Mouse (Mus musculus) small intestine, adult 2 months (tissue): ENCODE results near the gene Igfn1. TPM values are rescaled to one million over a fixed set of nuclear protein-coding genes. Genes with fewer than 3 reads are reported as not detected.

Source experiments
- H3K27ac ChIP-seq: fragments of 200-500 bp; 2 replicates; pipeline ENCODE4 v1.5.1; 2012; ENCODE audit warnings: low read depth, low read length, control low read depth, inconsistent platforms; ENCODE audit not compliant: insufficient read depth
- H3K27me3 ChIP-seq: fragments of 200-500 bp; 2 replicates; pipeline ENCODE4 v1.6.1; 2012; ENCODE audit warnings: mild to moderate bottlenecking, moderate library complexity, low read length, inconsistent platforms; ENCODE audit not compliant: control insufficient read depth, insufficient read depth
- H3K36me3 ChIP-seq: fragments of 200-500 bp; 2 replicates; pipeline ENCODE4 v1.6.1; 2012; ENCODE audit warnings: mild to moderate bottlenecking, low read length, control low read depth, inconsistent platforms; ENCODE audit not compliant: control insufficient read depth, insufficient read depth
- H3K4me1 ChIP-seq: fragments of 200-500 bp; 2 replicates; pipeline ENCODE4 v1.6.1; 2012; ENCODE audit warnings: low read length, inconsistent platforms, mixed read lengths; ENCODE audit not compliant: control insufficient read depth, insufficient read depth, insufficient read length
- H3K4me3 ChIP-seq: fragments of 200-500 bp; 2 replicates; pipeline ENCODE4 v1.5.1; 2012; ENCODE audit warnings: low read depth, mild to moderate bottlenecking, control low read depth, inconsistent platforms, low read length, moderate library complexity
- CTCF ChIP-seq: fragments of 200-500 bp; IDR thresholded peaks from 2 replicates; pipeline ENCODE4 v1.5.1; 2012; ENCODE audit warnings: low read depth, mild to moderate bottlenecking, control low read depth, inconsistent platforms, low read length, moderate library complexity, mixed read lengths; ENCODE audit not compliant: insufficient replicate concordance, insufficient read length; ENCODE audit errors: extremely low read depth
- POLR2A ChIP-seq: fragments of 200-500 bp; IDR thresholded peaks from 2 replicates; pipeline ENCODE4 v1.6.1; 2012; ENCODE audit warnings: low read depth, mild to moderate bottlenecking, control low read depth, inconsistent platforms, low read length, moderate library complexity
- WGBS: fragments of 180-500 bp; shearing (Covaris S2); methylation state at CpG from one replicate; pipeline ENCODE4 v1.1.7; 2018; 5-methylcytosine and 5-hydroxymethylcytosine counted together
- polyA plus RNA-seq: library from polyadenylated mRNA; depleted of rRNA; stranded (reverse); fragments of >200 nt; gene quantifications from 2 replicates; pipeline ENCODE4 v1.2.3, GENCODE M21; 2012

Gene Igfn1
- polyA plus RNA-seq, 1 experiment = 0.34 TPM

DNA sequence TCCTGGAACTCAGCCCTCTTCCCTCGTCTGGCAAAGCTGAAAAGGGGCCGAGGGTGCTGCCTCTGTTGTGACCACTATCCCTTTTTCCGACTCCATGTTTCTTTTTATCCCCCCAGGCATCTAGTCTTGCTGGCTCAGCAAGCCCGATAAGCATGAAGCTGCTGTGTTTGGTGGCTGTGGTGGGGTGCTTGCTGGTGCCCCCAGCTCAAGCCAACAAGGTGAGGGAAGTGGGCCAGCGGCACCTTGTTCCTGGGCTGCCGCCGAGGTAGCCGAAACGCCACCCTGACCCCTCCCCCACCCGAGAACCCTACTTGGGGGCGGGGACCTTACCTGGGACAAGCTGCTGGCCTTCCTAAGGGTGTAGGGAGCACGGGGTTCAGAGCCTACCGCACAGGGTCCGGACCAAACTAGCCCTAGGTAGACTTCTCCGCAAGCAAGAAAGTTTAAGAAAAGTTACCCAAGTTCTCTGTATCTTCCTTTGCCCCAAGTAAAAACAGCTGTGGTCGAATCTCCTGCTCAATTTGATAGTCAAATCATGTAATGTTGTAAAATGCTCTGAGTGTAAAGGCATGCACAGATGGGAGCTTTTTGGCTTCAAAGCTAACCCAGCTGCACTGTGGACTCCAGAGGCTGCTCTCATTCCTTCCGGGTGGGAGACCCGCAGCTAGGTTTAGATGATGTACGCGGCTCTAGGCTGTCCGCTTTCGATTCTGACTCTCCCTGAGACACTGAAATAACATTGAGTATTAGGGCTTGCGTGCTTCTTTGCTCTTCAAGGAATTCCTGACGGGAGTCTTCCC lies 12.4 kb upstream of the Igfn1 start:
- 10% methylated on average over 24 of the region's 24 CpGs for WGBS
- Histone ChIP-seq H3K27ac (no peak overlapping the region), H3K27me3 (0 out of 2 replicates have a peak, but pooled peaks cover under 1% of the 10 kb centered on the region)

DNA sequence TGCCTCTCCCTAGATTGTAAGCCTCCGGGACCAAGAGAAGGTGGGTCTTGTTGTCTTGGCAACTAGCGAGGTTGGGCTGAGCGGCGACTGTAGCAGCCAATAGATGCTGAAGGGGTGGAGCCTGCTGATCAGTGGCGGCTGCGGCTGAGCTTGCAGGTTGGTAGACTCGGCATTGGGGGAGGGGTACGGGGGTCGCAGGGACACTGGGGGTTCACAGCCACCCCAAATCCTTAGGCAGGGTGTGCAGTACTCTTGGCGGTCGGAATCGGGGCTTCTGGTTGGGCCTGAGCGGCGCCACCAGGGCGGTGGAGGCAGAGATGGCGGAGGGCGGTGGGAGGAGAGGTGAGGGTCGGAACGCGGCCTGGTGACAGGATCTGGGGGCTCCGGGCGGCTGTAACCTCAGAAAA lies 11.8 kb upstream of the Igfn1 start:
- no peaks in the 10 kb centered on the region for H3K36me3 ChIP-seq
- 1% methylated on average over 22 of the region's 22 CpGs for WGBS
- H3K27me3 ChIP-seq = peaks cover 4% of the 10 kb centered on the region; the same call in 1 of the 2 replicates
- H3K27ac ChIP-seq = no peak overlapping the region
- peaks cover 1% of the 10 kb centered on the region; the same call in 1 of the 2 replicates for H3K4me1 ChIP-seq
- no peak for TF ChIP-seq CTCF
- no peak for TF ChIP-seq POLR2A
- peak overlapping the region; percentile 87 for H3K4me3 ChIP-seq

More for the DNA sequence above, 12.4 kb upstream of the Igfn1 start:
- Histone ChIP-seq H3K4me3 (peak overlapping the region; percentile 87), H3K36me3 (no peaks in the 10 kb centered on the region), H3K4me1 (peaks cover 1% of the 10 kb centered on the region; the same call in 1 of the 2 replicates)
- TF ChIP-seq CTCF (no peak), POLR2A (no peak)

DNA sequence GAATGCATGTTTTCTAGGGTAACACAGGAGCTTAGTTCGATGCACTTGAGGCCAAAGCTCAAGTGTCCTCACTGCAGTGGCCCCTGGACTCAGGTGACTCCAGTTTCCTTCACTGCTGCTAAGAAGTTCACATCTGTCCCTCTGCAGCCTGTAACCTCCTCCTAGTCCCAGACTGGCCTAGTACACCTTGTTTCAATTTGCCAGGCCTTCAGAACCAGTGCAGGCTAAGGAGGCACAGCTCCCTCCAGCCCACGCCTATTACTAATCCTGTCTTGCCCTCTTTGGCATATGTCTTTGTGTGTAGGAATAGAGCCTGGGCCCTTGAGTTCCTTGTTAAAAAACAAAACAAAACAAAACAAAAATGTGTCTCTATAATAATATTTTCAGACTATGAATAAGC lies 11.2 kb upstream of the Igfn1 start:
- peaks cover 4% of the 10 kb centered on the region; the same call in 1 of the 2 replicates for H3K27me3 ChIP-seq
- TF ChIP-seq POLR2A (no peak), CTCF (no peak)
- H3K4me3 ChIP-seq = no peak overlapping the region
- WGBS = 74% methylated on average over 2 of the region's 2 CpGs
- H3K27ac ChIP-seq = no peak overlapping the region
- H3K36me3 ChIP-seq = no peaks in the 10 kb centered on the region
- H3K4me1 ChIP-seq = peaks cover 1% of the 10 kb centered on the region; the same call in 1 of the 2 replicates

DNA sequence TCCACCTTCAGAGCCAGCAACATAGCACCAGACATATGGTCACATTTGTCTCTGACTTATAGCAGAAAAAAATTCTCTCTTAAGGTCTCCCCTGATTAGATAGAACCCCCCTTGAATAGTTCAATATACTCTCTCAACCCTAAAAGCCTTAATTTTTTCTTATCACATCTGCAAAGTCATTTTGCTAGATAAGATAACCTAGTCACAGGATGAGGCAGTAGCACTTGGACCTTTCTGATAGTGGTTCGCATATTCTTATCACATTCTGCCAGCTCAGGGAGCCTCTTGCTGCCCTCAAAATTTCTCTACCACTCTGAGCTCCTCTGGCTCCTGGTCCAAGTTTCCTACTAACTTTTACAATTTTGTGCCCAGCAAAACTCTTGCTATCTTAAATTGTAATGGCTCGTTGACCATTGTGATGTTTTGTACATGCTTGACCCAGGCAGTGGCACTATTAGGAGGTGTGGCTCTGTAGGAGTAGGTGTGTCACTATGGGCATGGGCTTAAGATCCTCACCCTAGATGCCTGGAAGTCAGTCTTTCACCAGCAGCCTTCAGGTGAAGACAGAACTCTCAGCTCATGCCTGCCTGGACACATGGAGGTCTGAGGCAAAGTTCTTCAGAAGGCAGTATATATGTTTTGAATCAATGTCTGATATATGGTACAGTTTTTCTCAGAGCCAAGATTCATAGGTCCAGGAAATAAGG lies 8.8 kb upstream of the Igfn1 start:
- 31% methylated on average over 2 of the region's 2 CpGs for WGBS
- Histone ChIP-seq H3K4me1 (peaks cover 1% of the 10 kb centered on the region; the same call in 1 of the 2 replicates), H3K27me3 (peaks cover 4% of the 10 kb centered on the region; the same call in 1 of the 2 replicates), H3K4me3 (no peak overlapping the region), H3K27ac (no peak overlapping the region), H3K36me3 (no peaks in the 10 kb centered on the region)
- TF ChIP-seq POLR2A = no peak
- no peak for TF ChIP-seq CTCF

DNA sequence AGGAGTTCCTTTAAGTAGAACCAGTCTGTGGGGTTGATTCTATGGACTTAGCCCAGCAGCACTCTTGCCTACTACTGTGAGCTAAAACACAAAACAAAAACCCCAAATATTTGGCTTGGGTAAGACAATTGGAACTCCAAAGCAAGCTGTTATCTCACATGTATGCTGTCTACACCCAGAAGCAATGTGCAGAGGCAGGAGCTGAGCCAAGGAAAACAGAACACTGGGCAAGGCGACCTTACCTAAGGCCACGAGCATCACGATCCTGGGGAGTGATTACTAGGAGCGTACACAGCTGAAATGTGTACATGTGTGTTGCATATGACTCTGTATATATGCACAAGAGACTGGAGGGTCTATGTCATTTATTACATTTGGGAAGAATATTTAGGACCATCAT lies 7.4 kb upstream of the Igfn1 start:
- 46% methylated on average over 4 of the region's 4 CpGs for WGBS
- Histone ChIP-seq H3K27ac (no peak overlapping the region), H3K27me3 (peaks cover 4% of the 10 kb centered on the region), H3K4me1 (peaks cover 1% of the 10 kb centered on the region; the same call in 1 of the 2 replicates), H3K4me3 (no peak overlapping the region), H3K36me3 (no peaks in the 10 kb centered on the region)
- TF ChIP-seq CTCF (no peak), POLR2A (no peak)

DNA sequence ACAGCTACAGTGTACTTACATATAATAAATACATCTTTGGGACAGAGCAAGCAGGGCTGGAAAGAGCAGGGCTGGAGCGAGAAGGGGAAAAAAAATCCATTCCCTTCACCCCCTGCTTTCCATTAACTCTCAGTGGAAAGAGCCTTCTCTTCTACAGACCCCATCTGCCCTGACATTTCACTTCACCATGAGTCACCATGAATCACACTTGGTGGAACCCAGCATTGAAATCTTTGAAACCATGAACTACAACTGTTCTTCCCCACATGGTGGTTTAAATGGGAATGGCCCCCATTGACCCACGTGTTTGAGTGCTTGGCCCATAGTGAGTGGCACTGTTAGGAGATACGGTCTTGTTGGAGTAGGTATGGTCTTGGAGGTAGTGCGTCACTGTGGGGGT lies 4.1 kb upstream of the Igfn1 start:
- H3K4me1 ChIP-seq = peaks cover 3% of the 10 kb centered on the region; the same call in 1 of the 2 replicates
- H3K36me3 ChIP-seq = no peaks in the 10 kb centered on the region
- 92% methylated on average over 4 of the region's 4 CpGs for WGBS
- H3K27ac ChIP-seq = no peak overlapping the region
- H3K4me3 ChIP-seq = no peak overlapping the region
- TF ChIP-seq CTCF = no peak
- TF ChIP-seq POLR2A = no peak
- H3K27me3 ChIP-seq = peaks cover 8% of the 10 kb centered on the region

DNA sequence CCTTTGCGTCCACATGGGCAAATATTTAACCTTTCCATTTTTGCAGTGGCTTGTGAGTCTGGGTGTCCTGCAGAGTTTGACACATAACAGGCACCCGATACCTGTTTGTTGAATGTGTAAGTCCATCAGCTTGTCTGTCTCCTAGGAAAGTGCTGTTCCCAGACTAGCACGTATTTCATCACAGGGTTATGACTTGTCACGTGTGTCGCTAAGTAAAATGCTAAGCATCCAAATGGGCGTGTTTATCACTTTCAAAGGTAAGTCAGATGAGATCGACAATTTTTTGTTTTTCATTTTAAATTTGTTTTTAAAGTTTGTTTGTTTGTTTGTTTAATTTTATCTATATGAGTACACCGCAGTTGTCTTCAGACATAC lies 2.0 kb upstream of the Igfn1 start:
- Histone ChIP-seq H3K4me1 (peaks cover 3% of the 10 kb centered on the region; the same call in 1 of the 2 replicates), H3K4me3 (0 out of 2 replicates have a peak overlapping the region, but pooled peaks have one; percentile 65), H3K27ac (no peak overlapping the region), H3K27me3 (peaks cover 3% of the 10 kb centered on the region; the same call in 1 of the 2 replicates), H3K36me3 (no peaks in the 10 kb centered on the region)
- 13% methylated on average over 8 of the region's 8 CpGs for WGBS
- TF ChIP-seq POLR2A = no peak
- no peak for TF ChIP-seq CTCF
